Mouse (Mus musculus): ENCODE results near the gene Bicd1. TPM values are rescaled to one million over a fixed set of nuclear protein-coding genes. Genes with fewer than 3 reads are reported as not detected.

Gene Bicd1
- total and polyA plus RNA-seq, 2 experiments from 2014 or later, result 28.4 to 47.5 TPM

- DNase-seq, result no peak
- H3K9ac ChIP-seq, result no peak overlapping the region
These were observed 9.3 kb upstream of the Bicd1 start for GRCm38 (mm10) chr6:149399396-149399795.

GRCm38 (mm10) chr6:149409341-149409740 lies 655 bp downstream of the Bicd1 start:
- H3K36me3 ChIP-seq (ENCODE audit: insufficient read depth), result no peaks in the 10 kb centered on the region
- H3K27me3 ChIP-seq (ENCODE audit: insufficient read depth, low read length), result no peaks in the 10 kb centered on the region
- WGBS, result 1% methylated on average over 11 of the region's 11 CpGs
- no peak for TF ChIP-seq CTCF (IDR thresholded peaks at IDR 0.05; ENCODE audit: low read depth)
- DNase-seq (peak; percentile 65), ATAC-seq (peak; percentile 30)
- no peaks in the 10 kb centered on the region for H3K9me3 ChIP-seq (ENCODE audit: low read length)
- H3K4me2 ChIP-seq (ENCODE audit: low read depth), result peak overlapping the region; percentile 58
- peak overlapping the region; percentile 89 for H3K4me3 ChIP-seq (ENCODE audit: low read depth, low read length)
- H3K9ac ChIP-seq, result peak overlapping the region; percentile 88
- peaks cover 5% of the 10 kb centered on the region; the same call in 1 of the 2 replicates for H3K4me1 ChIP-seq (ENCODE audit: insufficient read depth)
- peak overlapping the region; percentile 95 for H3K27ac ChIP-seq (ENCODE audit: low read depth, low read length)

More at GRCm38 (mm10) chr6:149399396-149399795, 9.3 kb upstream of the Bicd1 start:
- Histone ChIP-seq H3K9me3 (ENCODE audit: low read length) (no peaks in the 10 kb centered on the region), H3K36me3 (ENCODE audit: insufficient read depth) (no peaks in the 10 kb centered on the region), H3K4me3 (ENCODE audit: low read depth, low read length) (no peak overlapping the region), H3K4me1 (ENCODE audit: insufficient read depth) (no peaks in the 10 kb centered on the region), H3K27ac (ENCODE audit: low read depth, low read length) (no peak overlapping the region), H3K4me2 (ENCODE audit: low read depth) (no peak overlapping the region), H3K27me3 (ENCODE audit: insufficient read depth, low read length) (no peaks in the 10 kb centered on the region)
- no peak for ATAC-seq
- TF ChIP-seq CTCF (IDR thresholded peaks at IDR 0.05; ENCODE audit: low read depth), result no peak

GRCm38 (mm10) chr6:149409845-149410244 lies 1.2 kb downstream of the Bicd1 start:
- WGBS, result 5% methylated on average over 4 of the region's 4 CpGs
- Histone ChIP-seq H3K4me3 (ENCODE audit: low read depth, low read length) (peak overlapping the region; percentile 89), H3K4me2 (ENCODE audit: low read depth) (peak overlapping the region; percentile 58), H3K9me3 (ENCODE audit: low read length) (no peaks in the 10 kb centered on the region), H3K27me3 (ENCODE audit: insufficient read depth, low read length) (no peaks in the 10 kb centered on the region), H3K36me3 (ENCODE audit: insufficient read depth) (no peaks in the 10 kb centered on the region), H3K27ac (ENCODE audit: low read depth, low read length) (peak overlapping the region; percentile 95; the same call in 1 of the 2 replicates), H3K9ac (peak overlapping the region; percentile 88), H3K4me1 (ENCODE audit: insufficient read depth) (peaks cover 5% of the 10 kb centered on the region; the same call in 1 of the 2 replicates)
- DNase-seq (no peak), ATAC-seq (no peak)
- no peak for TF ChIP-seq CTCF (IDR thresholded peaks at IDR 0.05; ENCODE audit: low read depth)

GRCm38 (mm10) chr6:149413256-149413655 lies 4.6 kb downstream of the Bicd1 start:
- TF ChIP-seq CTCF (IDR thresholded peaks at IDR 0.05; ENCODE audit: low read depth), result no peak
- Histone ChIP-seq H3K36me3 (ENCODE audit: insufficient read depth) (no peaks in the 10 kb centered on the region), H3K4me3 (ENCODE audit: low read depth, low read length) (no peak overlapping the region), H3K27ac (ENCODE audit: low read depth, low read length) (no peak overlapping the region), H3K4me1 (ENCODE audit: insufficient read depth) (peaks cover 5% of the 10 kb centered on the region; the same call in 1 of the 2 replicates), H3K9me3 (ENCODE audit: low read length) (no peaks in the 10 kb centered on the region), H3K4me2 (ENCODE audit: low read depth) (no peak overlapping the region), H3K27me3 (ENCODE audit: insufficient read depth, low read length) (no peaks in the 10 kb centered on the region), H3K9ac (no peak overlapping the region)
- DNase-seq, result no peak
- ATAC-seq, result no peak

- H3K4me3 ChIP-seq (ENCODE audit: low read depth, low read length), result no peak overlapping the region
- DNase-seq (no peak), ATAC-seq (no peak)
- no peaks in the 10 kb centered on the region for H3K36me3 ChIP-seq (ENCODE audit: insufficient read depth)
- H3K4me1 ChIP-seq (ENCODE audit: insufficient read depth), result no peaks in the 10 kb centered on the region
- H3K4me2 ChIP-seq (ENCODE audit: low read depth), result no peak overlapping the region
- no peak overlapping the region for H3K9ac ChIP-seq
- H3K27ac ChIP-seq (ENCODE audit: low read depth, low read length), result no peak overlapping the region
- no peaks in the 10 kb centered on the region for H3K9me3 ChIP-seq (ENCODE audit: low read length)
- H3K27me3 ChIP-seq (ENCODE audit: insufficient read depth, low read length), result no peaks in the 10 kb centered on the region
- TF ChIP-seq CTCF (IDR thresholded peaks at IDR 0.05; ENCODE audit: low read depth), result no peak
These were observed 16.1 kb downstream of the Bicd1 start for GRCm38 (mm10) chr6:149424748-149425147.

GRCm38 (mm10) chr6:149439140-149439539 lies 30.5 kb downstream of the Bicd1 start:
- no peak for DNase-seq
- H3K27ac ChIP-seq (ENCODE audit: low read depth, low read length), result no peak overlapping the region
- 92% methylated on average over 1 of the region's 1 CpGs for WGBS
- no peak overlapping the region for H3K9ac ChIP-seq
- H3K4me3 ChIP-seq (ENCODE audit: low read depth, low read length), result no peak overlapping the region
- no peak overlapping the region for H3K4me2 ChIP-seq (ENCODE audit: low read depth)
- no peaks in the 10 kb centered on the region for H3K27me3 ChIP-seq (ENCODE audit: insufficient read depth, low read length)
- ATAC-seq, result no peak
- 0 out of 2 replicates have a peak, but pooled peaks have one; percentile 7 for TF ChIP-seq CTCF (IDR thresholded peaks at IDR 0.05; ENCODE audit: low read depth)
- peaks cover 4% of the 10 kb centered on the region; the same call in 1 of the 2 replicates for H3K9me3 ChIP-seq (ENCODE audit: low read length)
- no peaks in the 10 kb centered on the region for H3K4me1 ChIP-seq (ENCODE audit: insufficient read depth)
- H3K36me3 ChIP-seq (ENCODE audit: insufficient read depth), result no peaks in the 10 kb centered on the region

GRCm38 (mm10) chr6:149442884-149443283 lies 34.2 kb downstream of the Bicd1 start:
- DNase-seq (peak; percentile 30), ATAC-seq (peak; percentile 50; the same call in 1 of the 2 replicates)

More at GRCm38 (mm10) chr6:149442884-149443283, 34.2 kb downstream of the Bicd1 start:
- H3K27me3 ChIP-seq (ENCODE audit: insufficient read depth, low read length), result no peaks in the 10 kb centered on the region
- no peaks in the 10 kb centered on the region for H3K36me3 ChIP-seq (ENCODE audit: insufficient read depth)
- no peaks in the 10 kb centered on the region for H3K9me3 ChIP-seq (ENCODE audit: low read length)
- 25% methylated on average over 1 of the region's 1 CpGs for WGBS
- H3K4me2 ChIP-seq (ENCODE audit: low read depth), result no peak overlapping the region
- no peak for TF ChIP-seq CTCF (IDR thresholded peaks at IDR 0.05; ENCODE audit: low read depth)
- H3K4me1 ChIP-seq (ENCODE audit: insufficient read depth), result no peaks in the 10 kb centered on the region
- no peak overlapping the region for H3K9ac ChIP-seq
- H3K27ac ChIP-seq (ENCODE audit: low read depth, low read length), result no peak overlapping the region
- H3K4me3 ChIP-seq (ENCODE audit: low read depth, low read length), result no peak overlapping the region

Data from forebrain, postnatal 0 days (tissue).